Mouse (Mus musculus) macrophage (primary cell): ENCODE measurements around the gene Nckap5. TPM values are rescaled to one million over a fixed set of nuclear protein-coding genes. Genes with fewer than 3 reads are reported as not detected.
"Not testable (repeated sequence)": the region's sequence is repeated elsewhere in the genome, so short reads cannot be mapped to it uniquely, and the experiment has no call there.

Experiments
- H3K27ac ChIP-seq: fragments of 350-480 bp; formaldehyde crosslinking; 2 replicates; pipeline ENCODE4 v1.9.0; 2021
- H3K36me3 ChIP-seq: fragments of 350-480 bp; formaldehyde crosslinking; 2 replicates; pipeline ENCODE4 v1.9.0; 2021; ENCODE audit errors: inconsistent target
- H3K4me3 ChIP-seq: fragments of 350-480 bp; formaldehyde crosslinking; 2 replicates; pipeline ENCODE4 v1.9.0; 2021; ENCODE audit errors: inconsistent target
- H3K79me2 ChIP-seq: fragments of 350-480 bp; formaldehyde crosslinking; 2 replicates; pipeline ENCODE4 v1.9.0; 2021; ENCODE audit errors: inconsistent target
- WGBS: methylation state at CpG from one replicate; pipeline ENCODE4 v1.1.7; 2026; ENCODE audit warnings: inconsistent platforms; ENCODE audit not compliant: missing documents; 5-methylcytosine and 5-hydroxymethylcytosine counted together
- polyA plus RNA-seq: library from polyadenylated mRNA; stranded (reverse); fragments of 250-400 nt; gene quantifications from 3 replicates; pipeline ENCODE4 v1.2.4, GENCODE M21; 2018; ENCODE audit warnings: inconsistent platforms

Nckap5 gene
- polyA plus RNA-seq, 1 experiment from 2014 or later = not detected

GRCm38 (mm10) chr1:126123111-126123510 lies 707.5 kb downstream of the Nckap5 start:
- Histone ChIP-seq H3K27ac (no peak overlapping the region), H3K4me3 (no peak overlapping the region), H3K79me2 (no peaks in the 10 kb centered on the region), H3K36me3 (no peaks in the 10 kb centered on the region)
- 86% methylated on average over 5 of the region's 5 CpGs for WGBS

- Histone ChIP-seq H3K79me2 (no peaks in the 10 kb centered on the region), H3K36me3 (no peaks in the 10 kb centered on the region), H3K4me3 (no peak overlapping the region), H3K27ac (no peak overlapping the region)
- WGBS = 78% methylated on average over 8 of the region's 8 CpGs
Observed at GRCm38 (mm10) chr1:126120506-126120905, 710.1 kb downstream of the Nckap5 start.

- H3K79me2 ChIP-seq = no peaks in the 10 kb centered on the region
- no peaks in the 10 kb centered on the region for H3K36me3 ChIP-seq
- WGBS = 86% methylated on average over 3 of the region's 3 CpGs
- H3K4me3 ChIP-seq = no peak overlapping the region
- H3K27ac ChIP-seq = no peak overlapping the region
Observed at GRCm38 (mm10) chr1:126116034-126116433, 714.6 kb downstream of the Nckap5 start.

GRCm38 (mm10) chr1:126105673-126106256 lies 724.8 kb downstream of the Nckap5 start:
- 88% methylated on average over 3 of the region's 3 CpGs for WGBS
- H3K36me3 ChIP-seq = no peaks in the 10 kb centered on the region
- no peaks in the 10 kb centered on the region for H3K79me2 ChIP-seq
- H3K4me3 ChIP-seq = no peak overlapping the region
- H3K27ac ChIP-seq = no peak overlapping the region

- Histone ChIP-seq H3K79me2 (no peaks in the 10 kb centered on the region), H3K36me3 (no peaks in the 10 kb centered on the region), H3K27ac (no peak overlapping the region), H3K4me3 (no peak overlapping the region)
- 84% methylated on average over 4 of the region's 4 CpGs for WGBS
Observed at GRCm38 (mm10) chr1:126094346-126094745, 736.3 kb downstream of the Nckap5 start.

GRCm38 (mm10) chr1:126091979-126092378 lies 738.6 kb downstream of the Nckap5 start:
- not testable (repeated sequence) for H3K79me2 ChIP-seq, H3K36me3 ChIP-seq, H3K27ac ChIP-seq, H3K4me3 ChIP-seq
- 78% methylated on average over 2 of the region's 2 CpGs for WGBS

- no peaks in the 10 kb centered on the region for H3K36me3 ChIP-seq
Observed at GRCm38 (mm10) chr1:126087181-126087580, 743.4 kb downstream of the Nckap5 start.

GRCm38 (mm10) chr1:126076312-126076711 lies 754.3 kb downstream of the Nckap5 start:
- Histone ChIP-seq H3K27ac (no peak overlapping the region), H3K79me2 (no peaks in the 10 kb centered on the region), H3K4me3 (no peak overlapping the region), H3K36me3 (no peaks in the 10 kb centered on the region)
- WGBS = 85% methylated on average over 4 of the region's 4 CpGs

More at GRCm38 (mm10) chr1:126087181-126087580, 743.4 kb downstream of the Nckap5 start:
- WGBS = 97% methylated on average over 5 of the region's 7 CpGs
- Histone ChIP-seq H3K4me3 (no peak overlapping the region), H3K27ac (no peak overlapping the region), H3K79me2 (no peaks in the 10 kb centered on the region)

GRCm38 (mm10) chr1:126070861-126071260 lies 759.7 kb downstream of the Nckap5 start:
- Histone ChIP-seq H3K27ac (no peak overlapping the region), H3K36me3 (no peaks in the 10 kb centered on the region), H3K4me3 (no peak overlapping the region), H3K79me2 (no peaks in the 10 kb centered on the region)
- WGBS = 84% methylated on average over 2 of the region's 2 CpGs

GRCm38 (mm10) chr1:126051491-126051890 lies 779.1 kb downstream of the Nckap5 start:
- no peaks in the 10 kb centered on the region for H3K79me2 ChIP-seq
- 72% methylated on average over 3 of the region's 3 CpGs for WGBS

GRCm38 (mm10) chr1:126042886-126043285 lies 787.7 kb downstream of the Nckap5 start:
- Histone ChIP-seq H3K79me2 (no peaks in the 10 kb centered on the region), H3K4me3 (no peak overlapping the region), H3K36me3 (no peaks in the 10 kb centered on the region), H3K27ac (no peak overlapping the region)
- 99% methylated on average over 5 of the region's 5 CpGs for WGBS

More at GRCm38 (mm10) chr1:126051491-126051890, 779.1 kb downstream of the Nckap5 start:
- H3K27ac ChIP-seq = no peak overlapping the region
- H3K36me3 ChIP-seq = no peaks in the 10 kb centered on the region
- H3K4me3 ChIP-seq = no peak overlapping the region

- no peak overlapping the region for H3K4me3 ChIP-seq
- no peaks in the 10 kb centered on the region for H3K79me2 ChIP-seq
- no peaks in the 10 kb centered on the region for H3K36me3 ChIP-seq
- 92% methylated on average over 8 of the region's 8 CpGs for WGBS
- no peak overlapping the region for H3K27ac ChIP-seq
Observed at GRCm38 (mm10) chr1:126027536-126027935, 803.1 kb downstream of the Nckap5 start.

GRCm38 (mm10) chr1:126024518-126024917 lies 806.1 kb downstream of the Nckap5 start:
- Histone ChIP-seq H3K79me2 (no peaks in the 10 kb centered on the region), H3K4me3 (no peak overlapping the region), H3K36me3 (no peaks in the 10 kb centered on the region), H3K27ac (no peak overlapping the region)
- 83% methylated on average over 6 of the region's 6 CpGs for WGBS

- H3K4me3 ChIP-seq = no peak overlapping the region
- no peak overlapping the region for H3K27ac ChIP-seq
- no peaks in the 10 kb centered on the region for H3K79me2 ChIP-seq
- 83% methylated on average over 10 of the region's 10 CpGs for WGBS
- no peaks in the 10 kb centered on the region for H3K36me3 ChIP-seq
Observed at GRCm38 (mm10) chr1:126022959-126023358, 807.6 kb downstream of the Nckap5 start.

GRCm38 (mm10) chr1:126018654-126019053 lies 811.9 kb downstream of the Nckap5 start:
- H3K27ac ChIP-seq, H3K4me3 ChIP-seq, H3K36me3 ChIP-seq, H3K79me2 ChIP-seq: not testable (repeated sequence)
- WGBS = 93% methylated on average over 5 of the region's 6 CpGs

GRCm38 (mm10) chr1:126011661-126012091 lies 818.9 kb downstream of the Nckap5 start:
- 92% methylated on average over 5 of the region's 5 CpGs for WGBS
- H3K79me2 ChIP-seq = no peaks in the 10 kb centered on the region

More at GRCm38 (mm10) chr1:126011661-126012091, 818.9 kb downstream of the Nckap5 start:
- no peaks in the 10 kb centered on the region for H3K36me3 ChIP-seq
- no peak overlapping the region for H3K27ac ChIP-seq
- no peak overlapping the region for H3K4me3 ChIP-seq
